Mouse (Mus musculus) bone marrow, adult 2 months (tissue): ENCODE results near the gene Slc34a2.

ENCODE experiments used
- CTCF ChIP-seq: fragments of 200-500 bp; IDR thresholded peaks from 2 replicates; pipeline ENCODE4 v1.5.1; 2011; ENCODE audit warnings: low read length, control low read depth; ENCODE audit not compliant: control insufficient read depth, insufficient read depth
- POLR2A ChIP-seq: fragments of 200-500 bp; IDR thresholded peaks from 2 replicates; pipeline ENCODE4 v1.6.1; 2011; ENCODE audit warnings: low read depth, mild to moderate bottlenecking, control low read depth, low read length, borderline replicate concordance; ENCODE audit not compliant: control insufficient read depth

- TF ChIP-seq POLR2A (no peak), CTCF (no peak)
Measured at GRCm38 (mm10) chr5:53011327-53011726, 26.6 kb upstream of the Slc34a2 start.
